Mouse (Mus musculus): ENCODE results near the gene Gas2. TPM values are rescaled to one million over a fixed set of nuclear protein-coding genes. Genes with fewer than 3 reads are reported as not detected.
A peak's percentile ranks its signal among the peaks of the same experiment; 100 is the strongest.

Gene Gas2
- 33.3 and 34.0 TPM in 2 replicates for polyA plus RNA-seq (2014; fragmentation: Nextera tagmentation; extraction: Ambion mirVana)

DNA sequence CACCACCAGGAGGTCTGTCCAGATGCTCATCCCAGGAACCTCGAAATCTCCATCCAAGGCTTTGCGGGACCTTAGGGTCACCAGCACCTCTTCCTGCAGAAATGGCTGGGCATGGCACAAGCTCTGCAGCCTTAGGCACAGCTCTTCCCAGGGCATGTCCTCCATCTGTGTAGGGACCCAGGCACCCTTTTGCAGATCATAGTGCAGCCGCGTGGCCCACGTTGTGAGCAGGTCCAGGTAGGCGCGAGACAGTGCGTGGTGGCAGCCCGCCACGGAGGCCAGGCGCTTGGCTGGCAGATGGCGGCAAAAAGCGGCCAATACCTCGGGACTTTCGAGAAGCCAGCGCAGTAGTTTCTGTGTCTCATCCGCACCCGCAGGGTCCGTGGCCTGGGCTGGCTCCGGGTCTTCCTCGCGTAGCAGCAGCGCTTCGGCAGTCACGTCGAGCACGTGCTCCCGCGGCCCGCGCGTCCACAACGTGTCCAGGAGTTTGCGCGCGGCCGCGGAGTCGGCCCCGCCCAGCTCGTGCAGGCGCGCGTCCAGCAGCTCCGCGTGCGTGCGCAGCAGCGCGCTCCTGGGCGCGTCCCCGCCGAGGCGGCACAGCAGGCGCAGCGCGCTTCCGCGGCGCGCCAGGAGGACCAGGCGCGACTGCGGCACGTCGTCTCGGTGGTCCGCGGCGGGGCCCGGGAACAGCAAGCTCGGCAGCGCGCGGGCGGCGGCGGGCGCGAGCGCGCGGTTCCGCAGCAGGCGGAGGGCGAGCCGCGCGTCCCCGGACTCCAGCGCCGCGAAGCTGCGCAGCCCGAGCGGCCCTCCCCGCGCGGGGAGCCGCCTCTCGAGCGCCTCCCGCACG is at the start of gene Gas2:
TSS of gene Gas2 (plus strand) at position 766 of the 847 bp plus-strand sequence.
- 10% methylated on average over 95 of the region's 105 CpGs for WGBS
- peak within 1 kb of the TSS; percentile 91 for H3K9ac ChIP-seq (ENCODE audit: low read length)
- peaks cover 6% of the 10 kb centered on the region for H3K4me1 ChIP-seq (replicated peaks; ENCODE audit: control insufficient read depth, insufficient read depth, low read length)
- no peaks in the 10 kb centered on the region for H3K27me3 ChIP-seq (ENCODE audit: control insufficient read depth, insufficient read depth, low read length)
- ATAC-seq (replicated peaks; ENCODE audit: low FRiP score) (peak; percentile 87), DNase-seq (ENCODE audit: low spot score) (peak; percentile 92)
- H3K4me2 ChIP-seq (ENCODE audit: low read depth, low read length, severe bottlenecking) = peak within 1 kb of the TSS; percentile 61
- H3K36me3 ChIP-seq (ENCODE audit: control insufficient read depth, insufficient read depth, low read length) = no peaks in the 10 kb centered on the region
- H3K27ac ChIP-seq (ENCODE audit: low read depth, low read length) = peak within 1 kb of the TSS; percentile 93
- peak within 1 kb of the TSS; percentile 71 for H3K4me3 ChIP-seq (ENCODE audit: low read depth, low read length)
- H3K9me3 ChIP-seq (ENCODE audit: control insufficient read depth, low read length) = no peaks in the 10 kb centered on the region

GRCm38 (mm10) chr7:51815473-51816282 is 46.1 kb upstream of the Gas2 start:
- WGBS = 63% methylated on average over 4 of the region's 4 CpGs
- Histone ChIP-seq H3K4me3 (ENCODE audit: low read depth, low read length) (no peak overlapping the region), H3K9ac (ENCODE audit: low read length) (no peak overlapping the region), H3K9me3 (ENCODE audit: control insufficient read depth, low read length) (no peaks in the 10 kb centered on the region), H3K27ac (ENCODE audit: low read depth, low read length) (no peak overlapping the region), H3K27me3 (ENCODE audit: control insufficient read depth, insufficient read depth, low read length) (no peaks in the 10 kb centered on the region), H3K36me3 (ENCODE audit: control insufficient read depth, insufficient read depth, low read length) (no peaks in the 10 kb centered on the region), H3K4me1 (replicated peaks; ENCODE audit: control insufficient read depth, insufficient read depth, low read length) (no peaks in the 10 kb centered on the region), H3K4me2 (ENCODE audit: low read depth, low read length, severe bottlenecking) (no peak overlapping the region)
- ATAC-seq (replicated peaks; ENCODE audit: low FRiP score) (peak; percentile 75; the same call in 1 of the 2 replicates), DNase-seq (ENCODE audit: low spot score) (no peak)

GRCm38 (mm10) chr7:51816283-51816839 is 45.5 kb upstream of the Gas2 start:
- DNase-seq (ENCODE audit: low spot score) = no peak
- no peaks in the 10 kb centered on the region for H3K36me3 ChIP-seq (ENCODE audit: control insufficient read depth, insufficient read depth, low read length)
- ATAC-seq (replicated peaks; ENCODE audit: low FRiP score) = peak; percentile 39; the same call in 1 of the 2 replicates
- H3K9me3 ChIP-seq (ENCODE audit: control insufficient read depth, low read length) = no peaks in the 10 kb centered on the region
- no peaks in the 10 kb centered on the region for H3K27me3 ChIP-seq (ENCODE audit: control insufficient read depth, insufficient read depth, low read length)
- H3K27ac ChIP-seq (ENCODE audit: low read depth, low read length) = no peak overlapping the region
- H3K9ac ChIP-seq (ENCODE audit: low read length) = no peak overlapping the region
- no peak overlapping the region for H3K4me2 ChIP-seq (ENCODE audit: low read depth, low read length, severe bottlenecking)
- no peaks in the 10 kb centered on the region for H3K4me1 ChIP-seq (replicated peaks; ENCODE audit: control insufficient read depth, insufficient read depth, low read length)
- WGBS = 73% methylated on average over 3 of the region's 3 CpGs
- no peak overlapping the region for H3K4me3 ChIP-seq (ENCODE audit: low read depth, low read length)

DNA sequence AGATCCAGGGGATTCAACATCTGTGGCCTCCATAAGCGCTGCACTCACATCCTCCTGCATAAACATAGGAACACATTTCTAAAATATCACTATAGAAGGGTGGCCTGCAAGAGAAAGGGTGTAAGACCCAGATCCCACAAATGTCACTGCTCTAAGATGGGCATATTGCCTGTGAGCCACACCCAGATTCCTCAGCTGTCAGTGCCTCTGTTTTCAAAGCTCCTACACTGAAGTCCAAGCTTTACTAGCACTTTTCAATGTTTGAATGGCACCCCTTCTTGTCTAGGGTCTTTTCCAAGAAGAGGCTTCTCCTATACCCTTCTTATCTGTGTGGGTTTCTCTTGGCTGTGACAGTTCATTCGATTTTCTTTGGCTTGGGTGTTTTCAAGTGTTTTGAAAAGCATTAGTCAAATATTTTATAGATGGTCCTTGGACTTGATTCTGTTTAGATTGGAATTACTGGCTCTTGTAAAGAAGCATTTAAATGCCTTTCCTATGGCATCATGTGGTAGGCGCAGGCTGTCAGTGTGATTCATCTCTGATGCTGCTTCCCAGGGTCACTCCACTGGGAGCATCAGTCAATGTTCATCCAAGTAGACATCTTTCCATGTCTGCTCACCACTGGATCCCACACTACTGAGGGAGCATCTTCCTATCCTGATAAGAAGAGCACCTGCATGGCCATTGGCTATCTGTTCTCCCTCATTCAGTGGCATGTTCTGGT is 43.4 kb upstream of the Gas2 start:
- no peaks in the 10 kb centered on the region for H3K27me3 ChIP-seq (ENCODE audit: control insufficient read depth, insufficient read depth, low read length)
- no peaks in the 10 kb centered on the region for H3K9me3 ChIP-seq (ENCODE audit: control insufficient read depth, low read length)
- no peak overlapping the region for H3K9ac ChIP-seq (ENCODE audit: low read length)
- no peaks in the 10 kb centered on the region for H3K36me3 ChIP-seq (ENCODE audit: control insufficient read depth, insufficient read depth, low read length)
- H3K27ac ChIP-seq (ENCODE audit: low read depth, low read length) = no peak overlapping the region
- WGBS = 73% methylated on average over 3 of the region's 3 CpGs
- no peak overlapping the region for H3K4me3 ChIP-seq (ENCODE audit: low read depth, low read length)
- H3K4me2 ChIP-seq (ENCODE audit: low read depth, low read length, severe bottlenecking) = no peak overlapping the region
- H3K4me1 ChIP-seq (replicated peaks; ENCODE audit: control insufficient read depth, insufficient read depth, low read length) = no peaks in the 10 kb centered on the region
- ATAC-seq (replicated peaks; ENCODE audit: low FRiP score) (no peak), DNase-seq (ENCODE audit: low spot score) (no peak)

- H3K4me1 ChIP-seq (replicated peaks; ENCODE audit: control insufficient read depth, insufficient read depth, low read length) = no peaks in the 10 kb centered on the region
- no peak overlapping the region for H3K4me2 ChIP-seq (ENCODE audit: low read depth, low read length, severe bottlenecking)
- WGBS = 89% methylated on average over 1 of the region's 1 CpGs
- H3K27me3 ChIP-seq (ENCODE audit: control insufficient read depth, insufficient read depth, low read length) = no peaks in the 10 kb centered on the region
- H3K4me3 ChIP-seq (ENCODE audit: low read depth, low read length) = no peak overlapping the region
- no peak overlapping the region for H3K9ac ChIP-seq (ENCODE audit: low read length)
- ATAC-seq (replicated peaks; ENCODE audit: low FRiP score) (no peak), DNase-seq (ENCODE audit: low spot score) (no peak)
- H3K9me3 ChIP-seq (ENCODE audit: control insufficient read depth, low read length) = no peaks in the 10 kb centered on the region
- H3K27ac ChIP-seq (ENCODE audit: low read depth, low read length) = no peak overlapping the region
- no peaks in the 10 kb centered on the region for H3K36me3 ChIP-seq (ENCODE audit: control insufficient read depth, insufficient read depth, low read length)
Observed at GRCm38 (mm10) chr7:51819891-51820290, 41.9 kb upstream of the Gas2 start.

- H3K4me3 ChIP-seq (ENCODE audit: low read depth, low read length) = no peak overlapping the region
- DNase-seq (ENCODE audit: low spot score) = no peak
- H3K36me3 ChIP-seq (ENCODE audit: control insufficient read depth, insufficient read depth, low read length) = no peaks in the 10 kb centered on the region
- H3K27ac ChIP-seq (ENCODE audit: low read depth, low read length) = no peak overlapping the region
- ATAC-seq (replicated peaks; ENCODE audit: low FRiP score) = no peak
- no peaks in the 10 kb centered on the region for H3K27me3 ChIP-seq (ENCODE audit: control insufficient read depth, insufficient read depth, low read length)
- no peaks in the 10 kb centered on the region for H3K9me3 ChIP-seq (ENCODE audit: control insufficient read depth, low read length)
- no peak overlapping the region for H3K4me2 ChIP-seq (ENCODE audit: low read depth, low read length, severe bottlenecking)
- H3K9ac ChIP-seq (ENCODE audit: low read length) = no peak overlapping the region
- no peaks in the 10 kb centered on the region for H3K4me1 ChIP-seq (replicated peaks; ENCODE audit: control insufficient read depth, insufficient read depth, low read length)
- WGBS = 77% methylated on average over 2 of the region's 2 CpGs
Observed at GRCm38 (mm10) chr7:51821467-51821866, 40.3 kb upstream of the Gas2 start.

DNA sequence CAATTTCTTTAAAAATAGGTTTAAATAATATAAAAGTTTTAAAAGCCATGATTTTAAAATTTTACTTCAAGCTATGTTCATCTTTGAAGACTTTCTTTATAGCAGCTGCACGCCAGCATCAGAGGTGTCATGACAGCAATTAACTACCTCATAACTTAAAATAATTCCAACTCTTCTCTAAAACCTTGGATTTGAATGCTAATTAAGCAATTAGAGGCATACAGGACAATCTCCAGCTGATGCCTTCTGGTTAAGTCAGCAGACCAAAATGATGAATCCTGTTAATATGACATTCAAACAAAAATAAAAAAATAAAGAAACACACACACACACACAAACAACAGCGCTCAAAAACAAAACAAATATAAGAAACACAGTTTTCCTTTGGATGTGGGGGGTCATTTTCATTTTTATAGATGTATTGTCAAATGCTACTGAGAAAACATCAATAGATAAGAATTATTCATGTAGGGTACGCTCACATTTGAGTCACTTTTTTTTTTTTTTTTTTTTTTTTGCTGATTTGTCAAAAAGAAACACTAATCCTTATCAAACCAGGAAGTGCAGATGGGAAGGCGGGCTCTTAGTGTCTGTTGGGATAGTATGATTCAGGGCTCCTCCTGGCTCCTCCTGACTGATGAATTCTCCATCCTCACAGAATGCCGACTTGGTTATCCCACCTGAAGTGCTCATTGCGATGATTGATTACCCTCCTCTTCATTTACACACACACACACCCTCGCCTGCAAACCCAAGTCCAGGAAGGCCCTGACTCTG is 38.1 kb upstream of the Gas2 start:
- 80% methylated on average over 7 of the region's 7 CpGs for WGBS
- no peak for ATAC-seq (replicated peaks; ENCODE audit: low FRiP score)
- H3K27ac ChIP-seq (ENCODE audit: low read depth, low read length) = 0 out of 2 replicates have a peak overlapping the region, but pooled peaks have one; percentile 12

More for the DNA sequence above, 38.1 kb upstream of the Gas2 start:
- no peaks in the 10 kb centered on the region for H3K4me1 ChIP-seq (replicated peaks; ENCODE audit: control insufficient read depth, insufficient read depth, low read length)
- H3K9ac ChIP-seq (ENCODE audit: low read length) = no peak overlapping the region
- no peak overlapping the region for H3K4me3 ChIP-seq (ENCODE audit: low read depth, low read length)
- no peak overlapping the region for H3K4me2 ChIP-seq (ENCODE audit: low read depth, low read length, severe bottlenecking)
- H3K27me3 ChIP-seq (ENCODE audit: control insufficient read depth, insufficient read depth, low read length) = no peaks in the 10 kb centered on the region
- H3K9me3 ChIP-seq (ENCODE audit: control insufficient read depth, low read length) = no peaks in the 10 kb centered on the region
- DNase-seq (ENCODE audit: low spot score) = no peak
- no peaks in the 10 kb centered on the region for H3K36me3 ChIP-seq (ENCODE audit: control insufficient read depth, insufficient read depth, low read length)

Data from forebrain, embryonic 11.5 days (tissue).